In genomic region chr6:38873316-38873715, GRCm38 (mm10) we compare ENCODE assay signal across 8 mouse cellular contexts. TPM values are rescaled to one million over a fixed set of nuclear protein-coding genes. Genes with fewer than 3 reads are reported as not detected.
DNase-seq lines count a peak whose midpoint lies in the region; ATAC-seq and TF ChIP-seq lines count a peak whose summit lies in the region.

No protein-coding gene starts in this region.

- no peaks in the 10 kb centered on the region for H3K27me3 ChIP-seq in heart, embryonic 12.5 days (replicated peaks)
- H3K27me3 ChIP-seq in hindbrain, embryonic 16.5 days (replicated peaks; ENCODE audit: control insufficient read depth, insufficient read depth, low read length), result no peaks in the 10 kb centered on the region
- no peaks in the 10 kb centered on the region for H3K27me3 ChIP-seq in midbrain, embryonic 15.5 days (replicated peaks)

- H3K36me3 ChIP-seq in heart, embryonic 12.5 days, result peaks cover 6% of the 10 kb centered on the region; the same call in 1 of the 2 replicates
- no peaks in the 10 kb centered on the region for H3K36me3 ChIP-seq in hindbrain, embryonic 16.5 days (ENCODE audit: control insufficient read depth, insufficient read depth, low read length)
- H3K36me3 ChIP-seq in midbrain, embryonic 15.5 days (replicated peaks), result no peaks in the 10 kb centered on the region

- 58% methylated on average over 1 of the region's 1 CpGs for WGBS in heart, embryonic 12.5 days
- WGBS in hindbrain, embryonic 16.5 days, result 56% methylated on average over 1 of the region's 1 CpGs
- 65% methylated on average over 1 of the region's 1 CpGs for WGBS in midbrain, embryonic 15.5 days

- no peak overlapping the region for H3K27ac ChIP-seq in heart, embryonic 12.5 days (ENCODE audit: poor library complexity, severe bottlenecking)
- H3K27ac ChIP-seq in cortical plate, adult 2 months (ENCODE audit: insufficient read depth, low read length), result peak overlapping the region; percentile 15; the same call in 1 of the 2 replicates
- no peak overlapping the region for H3K27ac ChIP-seq in hindbrain, embryonic 16.5 days (ENCODE audit: low read depth, low read length)
- no peak overlapping the region for H3K27ac ChIP-seq in midbrain, embryonic 15.5 days

- no peak for ATAC-seq in heart, embryonic 12.5 days (ENCODE audit: insufficient number of reproducible peaks, low FRiP score)
- no peak for ATAC-seq in hindbrain, embryonic 16.5 days
- ATAC-seq in midbrain, embryonic 15.5 days (replicated peaks), result no peak
- no peak for ATAC-seq in activated CD4-positive, CD25-positive, alpha-beta regulatory T cell, adult 4 months

- no peak for DNase-seq in heart, adult 9 months (ENCODE audit: low spot score in 2 of 2)
- DNase-seq in urinary bladder, adult 2 months (ENCODE audit: low spot score), result no peak
- no peak for DNase-seq in frontal cortex, adult 2 months (ENCODE audit: extremely low spot score in 1 of 2, low spot score in 1 of 2)

- no peak overlapping the region for H3K9ac ChIP-seq in heart, embryonic 12.5 days
- peak overlapping the region; percentile 11; the same call in 1 of the 2 replicates for H3K9ac ChIP-seq in hindbrain, embryonic 16.5 days (ENCODE audit: low read depth, low read length)
- peak overlapping the region; percentile 3; the same call in 1 of the 2 replicates for H3K9ac ChIP-seq in midbrain, embryonic 15.5 days

- no peak for TF ChIP-seq CTCF in cortical plate, adult 2 months (IDR thresholded peaks at IDR 0.05; ENCODE audit: extremely low read depth, insufficient read depth, low read length)

- peaks cover 26% of the 10 kb centered on the region for H3K4me1 ChIP-seq in heart, embryonic 12.5 days (replicated peaks)
- no peaks in the 10 kb centered on the region; the same call in none of the 2 replicates for H3K4me1 ChIP-seq in cortical plate, adult 2 months (ENCODE audit: control insufficient read depth, insufficient read depth, low read length)
- peaks cover 30% of the 10 kb centered on the region for H3K4me1 ChIP-seq in hindbrain, embryonic 16.5 days (ENCODE audit: control insufficient read depth, insufficient read depth, low read depth, low read length)
- peaks cover 54% of the 10 kb centered on the region for H3K4me1 ChIP-seq in midbrain, embryonic 15.5 days

- H3K9me3 ChIP-seq in heart, embryonic 12.5 days (replicated peaks), result no peaks in the 10 kb centered on the region
- no peaks in the 10 kb centered on the region for H3K9me3 ChIP-seq in hindbrain, embryonic 16.5 days (ENCODE audit: control insufficient read depth, low read length)
- H3K9me3 ChIP-seq in midbrain, embryonic 15.5 days, result no peaks in the 10 kb centered on the region

- TF ChIP-seq POLR2A in cortical plate, adult 2 months (IDR thresholded peaks at IDR 0.05; ENCODE audit: extremely low read depth, insufficient read depth, low read length), result no peak

- peak overlapping the region; percentile 67; the same call in 1 of the 2 replicates for H3K4me3 ChIP-seq in heart, embryonic 12.5 days
- no peak overlapping the region for H3K4me3 ChIP-seq in cortical plate, adult 2 months (ENCODE audit: insufficient read depth, low read length)
- H3K4me3 ChIP-seq in hindbrain, embryonic 16.5 days (ENCODE audit: low read length), result peak overlapping the region; percentile 99
- H3K4me3 ChIP-seq in midbrain, embryonic 15.5 days, result peak overlapping the region; percentile 90

- H3K4me2 ChIP-seq in heart, embryonic 12.5 days, result peak overlapping the region; percentile 84
- H3K4me2 ChIP-seq in hindbrain, embryonic 16.5 days (ENCODE audit: low read length), result peak overlapping the region; percentile 54
- peak overlapping the region; percentile 61 for H3K4me2 ChIP-seq in midbrain, embryonic 15.5 days

RNA-seq across cellular contexts. Expression of gene Tbxas1, which starts 1.9 kb away (rescaled TPM):
- 3.4 and 4.0 TPM in 2 replicates for polyA plus RNA-seq in heart, embryonic 12.5 days (2016; fragmentation: Nextera tagmentation; extraction: Ambion mirVana)
- polyA plus RNA-seq in cortical plate, adult 2 months (2012; rRNA removed), result 2.7 and 3.0 TPM in 2 replicates
- 2.0 and 2.9 TPM in 2 replicates for polyA plus RNA-seq in hindbrain, embryonic 16.5 days (2015; fragmentation: Nextera tagmentation; extraction: Ambion mirVana)
- 2.3 TPM in 2 replicates for polyA plus RNA-seq in midbrain, embryonic 15.5 days (2015; fragmentation: Nextera tagmentation; extraction: Ambion mirVana)
- polyA plus RNA-seq in urinary bladder, adult 2 months (2012; rRNA removed), result 5.1 and 5.2 TPM in 2 replicates
- polyA plus RNA-seq in activated CD4-positive, CD25-positive, alpha-beta regulatory T cell, adult 4 months (2017; shearing (Covaris generic)), result under 1 TPM; 0.12 to 0.13 TPM
- polyA plus RNA-seq in frontal cortex, adult 2 months (2012; rRNA removed), result 1.6 and 2.4 TPM in 2 replicates

RNA-seq across cellular contexts. Expression of gene Hipk2, which starts 2.6 kb away (rescaled TPM):
- polyA plus RNA-seq in heart, embryonic 12.5 days (2016; fragmentation: Nextera tagmentation; extraction: Ambion mirVana), result 12.5 and 15.2 TPM in 2 replicates
- polyA plus RNA-seq in cortical plate, adult 2 months (2012; rRNA removed), result 22.1 and 26.9 TPM in 2 replicates
- polyA plus RNA-seq in hindbrain, embryonic 16.5 days (2015; fragmentation: Nextera tagmentation; extraction: Ambion mirVana), result 30.3 and 33.5 TPM in 2 replicates
- polyA plus RNA-seq in midbrain, embryonic 15.5 days (2015; fragmentation: Nextera tagmentation; extraction: Ambion mirVana), result 43.5 and 45.3 TPM in 2 replicates
- 4.5 and 8.6 TPM in 2 replicates for polyA plus RNA-seq in urinary bladder, adult 2 months (2012; rRNA removed)
- polyA plus RNA-seq in activated CD4-positive, CD25-positive, alpha-beta regulatory T cell, adult 4 months (2017; shearing (Covaris generic)), result 10 to 100 TPM; 21.7 to 22.4 TPM
- 22.6 and 23.8 TPM in 2 replicates for polyA plus RNA-seq in frontal cortex, adult 2 months (2012; rRNA removed)
